Mouse (Mus musculus) cortical plate, adult 2 months (tissue): ENCODE results near the gene Gng4.

Source experiments
- CTCF ChIP-seq: fragments of 200-500 bp; IDR thresholded peaks from 2 replicates; pipeline ENCODE4 v1.5.1; 2011; ENCODE audit warnings: mild to moderate bottlenecking, control low read depth, low read length; ENCODE audit not compliant: insufficient read depth; ENCODE audit errors: extremely low read depth
- POLR2A ChIP-seq: fragments of 200-500 bp; IDR thresholded peaks from 2 replicates; pipeline ENCODE4 v1.6.1; 2011; ENCODE audit warnings: mild to moderate bottlenecking, low read length, control low read depth; ENCODE audit not compliant: insufficient read depth; ENCODE audit errors: extremely low read depth

DNA sequence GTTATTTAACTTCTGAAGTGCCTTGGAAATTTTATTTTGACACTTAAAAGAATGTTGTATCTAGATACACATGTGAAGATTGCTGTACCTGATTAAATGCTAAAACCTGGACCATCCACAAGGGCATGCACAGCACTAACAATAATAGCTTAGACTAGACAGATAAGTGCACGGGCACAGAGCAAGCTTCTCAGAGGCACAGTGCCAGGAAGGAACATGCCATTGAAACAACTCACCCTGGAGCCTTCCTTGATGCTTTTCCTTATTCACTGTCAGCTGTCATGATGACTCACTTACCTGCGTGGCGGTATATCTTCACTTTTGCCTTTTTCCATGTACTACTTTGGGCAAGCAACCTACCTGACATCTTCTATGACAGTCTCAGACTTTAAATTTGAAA, 37.9 kb upstream of the Gng4 start:
- no peak for TF ChIP-seq CTCF
- no peak for TF ChIP-seq POLR2A
